Mouse (Mus musculus) small intestine, adult 2 months (tissue): Measurements from ENCODE around the gene Tpst1.

Experiments used
- CTCF ChIP-seq: fragments of 200-500 bp; IDR thresholded peaks from 2 replicates; pipeline ENCODE4 v1.5.1; 2012; ENCODE audit warnings: low read depth, mild to moderate bottlenecking, control low read depth, inconsistent platforms, low read length, moderate library complexity, mixed read lengths; ENCODE audit not compliant: insufficient replicate concordance, insufficient read length; ENCODE audit errors: extremely low read depth
- POLR2A ChIP-seq: fragments of 200-500 bp; IDR thresholded peaks from 2 replicates; pipeline ENCODE4 v1.6.1; 2012; ENCODE audit warnings: low read depth, mild to moderate bottlenecking, control low read depth, inconsistent platforms, low read length, moderate library complexity

- TF ChIP-seq POLR2A: no peak
- no peak for TF ChIP-seq CTCF
Observed at GRCm38 (mm10) chr5:130159761-130160201, 86.7 kb downstream of the Tpst1 start.
